Mouse (Mus musculus) hindbrain, embryonic 15.5 days (tissue): Measurements from ENCODE around the gene Uncx. TPM values are rescaled to one million over a fixed set of nuclear protein-coding genes. Genes with fewer than 3 reads are reported as not detected.

Source experiments
- ATAC-seq: fragments of 200-750 bp; cut with Nextera tagmentation; 2 replicates; pipeline ENCODE4 v1.8.0; 2017; ENCODE audit warnings: low read depth, moderate number of reproducible peaks, moderate TSS enrichment; ENCODE audit not compliant: low FRiP score
- H3K27ac ChIP-seq: fragments of 300-500 bp; sonication (generic); replicated peaks from 2 replicates; pipeline ENCODE4 v1.5.1; 2015; ENCODE audit warnings: mild to moderate bottlenecking, inconsistent platforms
- H3K27me3 ChIP-seq: fragments of 300-500 bp; sonication (generic); 2 replicates; pipeline ENCODE4 v1.6.1; 2015; ENCODE audit warnings: control low read depth, inconsistent platforms
- H3K36me3 ChIP-seq: fragments of 300-500 bp; sonication (generic); 2 replicates; pipeline ENCODE4 v1.6.1; 2015; ENCODE audit warnings: control low read depth, inconsistent platforms
- H3K4me1 ChIP-seq: fragments of 300-500 bp; sonication (generic); replicated peaks from 2 replicates; pipeline ENCODE4 v1.6.1; 2015; ENCODE audit warnings: control low read depth, inconsistent platforms
- H3K4me2 ChIP-seq: fragments of 300-500 bp; sonication (generic); 2 replicates; pipeline ENCODE4 v1.6.1; 2015; ENCODE audit warnings: moderate library complexity, mild to moderate bottlenecking, inconsistent platforms
- H3K4me3 ChIP-seq: fragments of 300-500 bp; sonication (generic); 2 replicates; pipeline ENCODE4 v1.5.1; 2015; ENCODE audit warnings: mild to moderate bottlenecking, inconsistent platforms
- H3K9ac ChIP-seq: fragments of 300-500 bp; sonication (generic); 2 replicates; pipeline ENCODE4 v1.6.1; 2015; ENCODE audit warnings: inconsistent platforms
- H3K9me3 ChIP-seq: fragments of 300-500 bp; sonication (generic); 2 replicates; pipeline ENCODE4 v1.6.1; 2016; ENCODE audit warnings: control low read depth, inconsistent platforms
- WGBS: fragments of 180-500 bp; shearing (Covaris S2); methylation state at CpG from one replicate; pipeline ENCODE4 v1.1.7; 2015; 5-methylcytosine and 5-hydroxymethylcytosine counted together
- polyA plus RNA-seq: library from polyadenylated mRNA; unstranded; fragments of >200 nt; fragmentation: Nextera tagmentation; extraction: Ambion mirVana; gene quantifications from 2 replicates; pipeline ENCODE4 v1.2.1, GENCODE M21; 2015

Gene Uncx
- polyA plus RNA-seq, 1 experiment from 2014 or later, result 47.3 TPM

DNA sequence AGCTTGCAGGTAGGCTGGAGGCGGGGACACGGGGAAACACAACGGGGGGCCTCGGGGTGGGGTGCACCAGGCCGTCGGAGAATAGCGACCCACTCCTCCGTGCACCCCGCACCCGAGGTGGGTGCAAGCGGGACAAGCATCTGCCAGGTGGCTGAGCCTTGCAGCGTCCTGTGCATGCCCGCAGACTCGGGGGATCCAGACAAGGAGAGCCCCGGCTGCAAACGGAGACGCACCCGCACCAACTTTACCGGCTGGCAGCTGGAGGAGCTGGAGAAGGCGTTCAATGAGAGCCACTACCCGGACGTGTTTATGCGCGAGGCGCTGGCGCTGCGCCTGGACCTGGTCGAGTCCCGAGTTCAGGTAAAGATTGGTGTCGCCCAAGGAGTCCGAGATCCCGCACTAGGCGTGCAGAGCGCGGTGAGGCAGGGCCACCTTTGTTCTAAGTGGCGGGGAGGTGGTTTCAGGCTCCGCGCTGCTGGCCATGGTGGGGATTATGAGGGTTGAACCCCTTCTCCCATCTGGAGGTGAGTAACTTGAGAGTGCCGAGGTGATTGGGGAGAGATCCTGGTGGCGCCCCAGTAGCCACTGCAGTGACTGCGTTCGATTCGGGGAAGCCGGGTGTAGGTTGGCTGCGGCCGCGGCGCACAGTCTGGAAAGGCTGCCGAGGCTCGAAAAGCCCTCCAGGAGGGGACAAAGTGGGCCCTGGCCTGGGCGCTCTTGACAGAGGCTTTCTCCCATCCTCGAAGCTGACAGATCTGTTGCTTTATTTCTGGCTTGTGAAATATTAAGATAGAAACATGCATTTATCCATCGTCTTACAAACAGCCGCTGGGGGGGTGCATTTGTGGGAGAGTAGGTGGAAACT, 1.2 kb downstream of the Uncx start:
- under 1% methylated on average over 54 of the region's 54 CpGs for WGBS
- peak overlapping the region; percentile 62 for H3K9ac ChIP-seq
- H3K9me3 ChIP-seq, result no peaks in the 10 kb centered on the region
- H3K27ac ChIP-seq, result peak overlapping the region; percentile 87
- H3K36me3 ChIP-seq, result no peaks in the 10 kb centered on the region
- peaks cover 20% of the 10 kb centered on the region for H3K27me3 ChIP-seq
- peak overlapping the region; percentile 54 for H3K4me3 ChIP-seq
- peaks cover 31% of the 10 kb centered on the region for H3K4me1 ChIP-seq
- H3K4me2 ChIP-seq, result peak overlapping the region; percentile 52
- no peak for ATAC-seq

DNA sequence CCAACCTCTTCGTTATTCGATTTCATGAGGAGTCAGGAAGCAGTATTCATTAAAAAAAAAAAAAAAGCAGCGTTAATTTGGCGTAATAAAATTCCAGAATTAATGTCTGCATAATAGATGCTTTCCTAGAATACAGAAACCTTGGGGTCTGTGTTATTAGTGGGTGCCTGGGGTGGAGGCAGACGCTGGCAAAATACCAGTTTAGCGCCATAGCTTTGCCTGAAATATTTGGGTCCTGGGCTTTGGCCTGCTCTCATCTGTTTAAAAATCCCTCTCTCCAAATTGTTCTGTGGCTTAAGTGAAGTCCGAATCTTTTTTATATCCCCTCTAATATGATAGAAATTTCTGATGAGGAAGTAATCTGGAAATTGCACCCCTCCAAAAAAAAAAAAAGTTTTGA, 1.9 kb downstream of the Uncx start:
- 4% methylated on average over 7 of the region's 7 CpGs for WGBS
- Histone ChIP-seq H3K27me3 (peaks cover 20% of the 10 kb centered on the region), H3K9me3 (no peaks in the 10 kb centered on the region), H3K4me2 (peak overlapping the region; percentile 52), H3K4me1 (peaks cover 28% of the 10 kb centered on the region), H3K9ac (peak overlapping the region; percentile 62), H3K4me3 (peak overlapping the region; percentile 54), H3K36me3 (no peaks in the 10 kb centered on the region), H3K27ac (peak overlapping the region; percentile 87; the same call in 1 of the 2 replicates)
- no peak for ATAC-seq

DNA sequence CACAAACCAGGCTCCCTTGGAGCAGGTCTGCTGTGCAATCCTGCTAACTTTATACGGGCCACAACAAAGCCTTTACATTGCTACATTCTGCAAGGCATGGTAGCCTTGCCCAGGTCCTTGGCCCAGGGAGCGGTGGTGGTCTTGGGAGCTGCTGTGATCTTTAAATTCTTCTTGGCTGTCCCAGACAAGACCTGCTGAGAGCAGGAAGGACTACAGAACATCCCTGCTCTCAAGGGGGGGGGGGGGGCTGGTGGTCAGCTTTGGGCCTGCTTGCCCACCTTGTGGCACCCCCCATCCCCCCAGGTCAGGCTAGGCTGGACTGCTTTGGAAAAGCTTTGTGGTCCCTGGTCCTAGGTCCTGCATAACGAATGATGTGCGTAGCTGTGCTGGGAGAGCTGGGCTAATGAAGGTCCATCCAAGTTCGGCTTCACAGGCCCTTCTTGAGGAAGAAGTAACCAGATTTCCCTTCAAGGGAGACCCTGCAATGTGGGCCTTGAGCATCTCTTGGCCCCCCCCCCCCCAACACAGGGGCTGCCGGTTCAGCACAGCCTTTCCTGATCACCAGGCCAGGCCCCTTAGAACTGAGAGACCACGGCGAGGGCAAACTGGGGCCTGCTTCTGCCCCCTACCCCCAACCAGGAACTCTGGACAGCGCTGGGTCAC, 2.5 kb downstream of the Uncx start:
- Histone ChIP-seq H3K4me3 (peak overlapping the region; percentile 54), H3K9ac (peak overlapping the region; percentile 62), H3K4me1 (peaks cover 23% of the 10 kb centered on the region), H3K36me3 (no peaks in the 10 kb centered on the region), H3K9me3 (no peaks in the 10 kb centered on the region), H3K4me2 (peak overlapping the region; percentile 52), H3K27me3 (peaks cover 20% of the 10 kb centered on the region), H3K27ac (peak overlapping the region; percentile 80)
- no peak for ATAC-seq
- WGBS, result 3% methylated on average over 9 of the region's 9 CpGs

DNA sequence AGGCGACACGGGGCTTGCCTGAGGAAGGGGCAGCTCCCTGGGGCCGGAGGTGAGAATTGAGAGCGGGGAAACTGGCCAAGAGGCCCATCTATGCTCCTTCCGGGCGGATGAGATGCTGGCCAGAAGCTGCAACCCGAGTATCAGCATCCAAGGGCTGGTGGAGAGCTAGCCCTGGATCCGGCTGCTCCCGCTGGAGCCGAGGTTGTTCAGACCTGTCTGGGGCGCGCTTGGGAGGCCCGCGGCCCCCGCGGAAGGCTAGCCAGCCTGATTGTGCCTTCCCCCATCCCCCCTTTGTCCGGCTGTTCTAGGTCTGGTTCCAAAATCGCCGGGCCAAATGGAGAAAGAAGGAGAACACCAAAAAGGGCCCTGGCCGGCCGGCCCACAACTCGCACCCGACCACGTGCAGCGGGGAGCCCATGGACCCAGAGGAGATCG, 3.1 kb downstream of the Uncx start:
- 0% methylated on average over 26 of the region's 26 CpGs for WGBS
- Histone ChIP-seq H3K36me3 (no peaks in the 10 kb centered on the region), H3K9ac (peak overlapping the region; percentile 62), H3K4me3 (peak overlapping the region; percentile 54), H3K4me1 (peaks cover 22% of the 10 kb centered on the region), H3K27me3 (peaks cover 20% of the 10 kb centered on the region), H3K9me3 (no peaks in the 10 kb centered on the region), H3K27ac (peak overlapping the region; percentile 80), H3K4me2 (peak overlapping the region; percentile 52)
- no peak for ATAC-seq

DNA sequence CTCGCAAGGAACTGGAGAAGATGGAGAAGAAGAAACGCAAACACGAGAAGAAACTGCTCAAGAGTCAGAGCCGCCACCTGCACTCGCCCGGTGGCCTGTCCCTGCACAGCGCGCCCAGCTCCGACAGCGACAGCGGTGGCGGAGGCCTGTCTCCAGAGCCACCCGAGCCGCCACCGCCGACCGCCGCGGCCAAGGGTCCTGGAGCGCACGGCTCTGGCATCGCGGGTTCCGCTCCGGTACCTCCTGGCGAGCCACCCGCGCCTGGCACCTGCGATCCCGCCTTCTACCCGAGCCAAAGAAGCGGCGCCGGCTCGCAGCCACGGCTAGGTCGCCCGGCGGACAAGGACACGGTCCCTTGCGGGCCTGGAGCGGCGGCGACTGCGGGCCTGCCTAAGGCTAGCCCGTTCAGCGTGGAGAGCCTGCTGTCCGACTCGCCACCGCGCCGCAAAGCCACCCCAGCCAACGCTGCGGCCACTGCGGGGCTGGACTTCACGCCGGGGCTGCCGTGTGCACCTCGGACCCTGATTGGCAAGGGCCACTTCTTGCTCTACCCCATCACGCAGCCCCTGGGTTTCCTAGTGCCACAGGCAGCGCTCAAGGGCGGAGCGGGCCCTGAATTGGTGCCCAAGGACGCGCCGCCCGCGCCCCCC, 3.6 kb downstream of the Uncx start:
- peak overlapping the region; percentile 52 for H3K4me2 ChIP-seq
- no peak for ATAC-seq

DNA sequence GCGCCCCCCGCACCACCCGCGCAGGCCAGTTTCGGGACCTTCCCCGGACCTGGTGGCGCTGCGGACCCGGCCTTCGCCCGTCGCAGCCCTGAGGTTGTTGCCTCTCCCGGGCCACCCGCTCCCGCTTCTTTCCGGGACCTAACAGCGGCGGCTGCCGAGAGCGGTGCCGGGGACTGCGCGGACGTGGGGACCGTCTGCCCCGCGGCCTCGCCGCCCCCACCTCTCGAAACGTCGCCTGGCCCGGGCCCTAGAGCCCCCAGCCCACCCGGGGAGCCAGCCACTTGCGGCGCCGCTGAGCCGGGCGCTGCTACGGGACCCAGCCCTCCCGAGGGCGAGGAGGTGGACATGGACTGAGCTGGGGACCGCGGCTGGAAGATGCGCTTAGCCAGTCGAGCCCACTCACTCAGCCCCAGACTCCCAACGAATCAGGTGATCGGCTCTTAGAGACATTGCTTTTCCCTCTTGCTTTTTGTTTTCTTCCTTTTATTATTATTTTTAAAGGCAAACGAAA, 4.2 kb downstream of the Uncx start:
- WGBS, result under 1% methylated on average over 49 of the region's 49 CpGs
- Histone ChIP-seq H3K27me3 (peaks cover 21% of the 10 kb centered on the region; the same call in 1 of the 2 replicates), H3K4me3 (peak overlapping the region; percentile 54), H3K27ac (peak overlapping the region; percentile 80), H3K9me3 (no peaks in the 10 kb centered on the region), H3K4me2 (peak overlapping the region; percentile 52), H3K36me3 (no peaks in the 10 kb centered on the region), H3K4me1 (peaks cover 23% of the 10 kb centered on the region), H3K9ac (peak overlapping the region; percentile 62)
- no peak for ATAC-seq

More for the DNA sequence above, 3.6 kb downstream of the Uncx start:
- Histone ChIP-seq H3K9me3 (no peaks in the 10 kb centered on the region), H3K4me1 (peaks cover 20% of the 10 kb centered on the region), H3K9ac (peak overlapping the region; percentile 62), H3K27ac (peak overlapping the region; percentile 80), H3K4me3 (peak overlapping the region; percentile 54), H3K27me3 (peaks cover 17% of the 10 kb centered on the region; the same call in 1 of the 2 replicates), H3K36me3 (no peaks in the 10 kb centered on the region)
- under 1% methylated on average over 64 of the region's 68 CpGs for WGBS

DNA sequence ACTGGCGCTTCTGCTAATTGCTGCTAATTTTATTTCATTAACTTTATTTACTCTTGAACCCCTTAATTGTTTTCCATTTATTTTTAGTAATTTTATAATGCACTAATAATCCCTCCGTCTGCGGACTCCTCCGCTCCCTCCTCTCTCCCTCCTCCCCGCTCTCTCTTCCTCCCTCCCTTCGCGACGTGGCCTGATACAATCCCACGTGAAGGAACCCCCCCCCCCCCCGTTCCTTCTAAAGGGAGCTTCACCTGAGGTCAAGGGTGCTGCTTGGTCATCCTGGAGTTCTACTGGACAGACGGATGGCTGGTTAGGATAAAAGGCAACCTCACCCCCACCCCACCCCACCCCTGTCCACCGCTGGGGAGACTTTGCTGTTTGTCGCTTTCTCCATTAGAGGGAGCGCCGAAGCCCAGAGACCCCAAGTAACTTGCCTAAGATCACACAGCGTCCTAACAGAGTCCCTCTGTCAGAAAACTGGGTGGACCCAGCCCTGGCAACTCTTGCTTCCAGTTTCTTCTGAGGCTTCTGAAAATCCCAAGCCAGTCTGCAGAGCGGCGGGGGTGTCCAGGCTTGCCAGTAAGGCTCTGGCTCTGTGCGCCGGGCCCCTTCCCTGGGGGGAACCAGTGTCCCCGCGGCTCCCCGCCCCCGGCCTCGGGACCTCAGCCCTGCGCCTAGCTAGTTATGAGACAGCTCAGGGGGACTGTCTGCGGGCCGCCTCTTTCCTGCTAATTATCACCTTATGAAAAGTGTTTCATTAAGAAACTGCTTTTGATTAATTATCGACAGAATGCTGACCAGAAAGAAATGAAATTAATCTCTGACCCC, 10.4 kb downstream of the Uncx start:
- 0 out of 2 replicates have a peak overlapping the region, but pooled peaks have one; percentile 54 for H3K27ac ChIP-seq
- no peaks in the 10 kb centered on the region for H3K36me3 ChIP-seq
- H3K4me3 ChIP-seq, result no peak overlapping the region
- H3K9ac ChIP-seq, result no peak overlapping the region
- H3K4me2 ChIP-seq, result peak overlapping the region; percentile 52
- peaks cover 41% of the 10 kb centered on the region for H3K27me3 ChIP-seq
- peaks cover 57% of the 10 kb centered on the region for H3K4me1 ChIP-seq
- no peak for ATAC-seq
- no peaks in the 10 kb centered on the region for H3K9me3 ChIP-seq
- WGBS, result 3% methylated on average over 29 of the region's 29 CpGs

DNA sequence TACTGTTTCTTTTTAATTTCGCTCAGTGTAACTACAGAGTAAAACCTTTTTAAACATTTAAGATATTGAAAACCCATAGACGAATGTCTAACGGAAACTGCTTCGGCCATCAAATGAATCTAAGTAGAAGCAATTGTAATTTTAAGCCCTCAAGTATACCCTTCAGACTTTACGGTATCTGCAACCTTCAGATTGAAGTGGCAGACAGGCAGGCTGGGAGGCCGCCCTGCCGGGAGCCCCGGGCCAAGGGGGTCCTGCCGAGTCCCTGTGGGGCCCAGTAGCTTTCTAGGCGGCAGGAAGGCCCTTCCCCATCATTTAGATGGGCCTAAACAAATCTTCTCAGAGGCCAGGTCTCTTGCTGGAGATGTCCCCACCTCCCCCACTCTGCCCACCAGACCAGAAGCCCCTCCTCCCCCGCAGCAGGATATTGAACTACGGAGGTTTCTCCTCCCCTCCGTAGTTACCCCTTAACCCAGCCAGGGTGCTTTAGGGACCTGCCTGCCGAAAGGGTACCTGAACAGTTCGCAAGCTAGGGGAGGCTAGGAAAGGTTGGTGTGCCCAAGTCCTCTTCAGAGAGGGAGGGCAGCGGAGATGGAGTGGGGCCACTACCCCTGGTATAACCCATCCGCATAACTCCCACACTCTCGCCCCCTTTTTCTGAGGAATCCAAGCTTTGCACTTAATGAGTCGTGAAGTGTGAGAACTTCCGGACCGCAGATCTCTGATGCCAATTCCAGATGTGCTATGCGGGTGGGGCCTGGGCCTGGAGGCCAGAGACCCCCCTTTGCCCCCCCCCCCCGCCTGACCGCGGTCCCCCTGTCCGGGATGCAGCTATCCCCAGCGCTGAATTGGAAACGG, 11.4 kb downstream of the Uncx start:
- Histone ChIP-seq H3K9ac (no peak overlapping the region), H3K9me3 (no peaks in the 10 kb centered on the region), H3K4me2 (peak overlapping the region; percentile 3; the same call in 1 of the 2 replicates), H3K27me3 (peaks cover 41% of the 10 kb centered on the region), H3K4me1 (peaks cover 66% of the 10 kb centered on the region), H3K36me3 (no peaks in the 10 kb centered on the region), H3K27ac (0 out of 2 replicates have a peak overlapping the region, but pooled peaks have one; percentile 19), H3K4me3 (no peak overlapping the region)
- 11% methylated on average over 26 of the region's 28 CpGs for WGBS
- no peak for ATAC-seq

DNA sequence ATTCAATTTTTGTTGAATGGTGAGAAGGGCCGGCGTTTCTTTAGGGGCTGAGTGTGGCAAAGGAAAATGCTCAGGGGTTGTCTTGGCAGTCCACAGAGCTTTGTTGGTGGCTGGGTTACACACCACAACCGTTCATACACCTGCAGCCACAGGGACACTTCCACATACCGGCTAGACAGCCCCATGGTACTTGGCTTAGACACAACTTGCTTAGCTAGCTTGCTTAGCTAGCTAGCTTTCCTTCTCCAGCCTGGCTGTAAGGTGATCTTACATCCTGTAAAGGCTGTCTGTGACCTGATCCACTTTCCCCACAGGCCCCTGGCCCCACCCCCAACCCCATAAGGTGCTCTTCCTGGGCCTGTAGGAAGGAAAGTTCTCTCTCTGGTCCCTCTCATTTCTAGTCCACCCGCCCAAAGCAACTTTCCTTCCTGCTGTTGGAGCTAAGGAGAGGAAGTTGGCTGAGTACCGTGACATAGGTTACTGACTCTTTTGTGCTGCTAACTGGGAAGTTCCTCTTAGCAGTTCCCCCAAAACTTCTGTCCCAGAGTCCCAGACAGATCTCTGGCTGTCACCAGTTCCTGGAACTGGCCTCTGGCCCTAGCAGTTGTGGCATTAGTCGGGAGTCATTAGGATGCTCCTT, 12.3 kb downstream of the Uncx start:
- Histone ChIP-seq H3K27me3 (peaks cover 49% of the 10 kb centered on the region), H3K9me3 (no peaks in the 10 kb centered on the region), H3K4me2 (no peak overlapping the region), H3K27ac (no peak overlapping the region), H3K4me1 (peaks cover 72% of the 10 kb centered on the region), H3K36me3 (no peaks in the 10 kb centered on the region), H3K9ac (no peak overlapping the region), H3K4me3 (no peak overlapping the region)
- 9% methylated on average over 7 of the region's 7 CpGs for WGBS
- ATAC-seq, result no peak

DNA sequence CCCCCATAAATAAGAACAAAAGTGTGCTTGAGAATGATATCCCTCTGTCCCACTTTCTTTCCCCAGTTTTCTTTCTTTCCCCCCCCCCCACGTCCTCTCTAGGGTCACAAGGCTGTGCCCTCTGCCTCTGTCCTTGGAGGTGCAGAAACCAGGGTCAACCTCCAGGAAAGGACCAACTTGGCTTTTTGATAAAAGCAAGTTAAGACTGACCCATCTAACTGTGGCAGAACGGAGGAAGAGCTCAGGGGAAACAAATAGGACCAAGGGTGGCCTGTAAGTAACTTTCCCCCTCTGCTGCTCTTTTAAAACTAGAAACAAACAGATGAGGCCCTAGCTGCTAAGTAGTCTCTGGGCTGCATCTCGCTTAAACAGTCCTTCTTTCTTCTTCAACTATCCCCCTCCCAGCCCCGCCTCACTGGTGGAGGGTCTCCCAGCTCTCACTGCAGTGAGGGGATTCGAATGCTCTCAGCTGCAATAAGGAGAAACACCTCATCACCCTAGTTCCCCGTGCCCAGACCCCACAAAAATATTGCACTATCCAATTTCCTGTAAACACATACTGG, 12.9 kb downstream of the Uncx start:
- no peak for ATAC-seq
- no peak overlapping the region for H3K4me2 ChIP-seq
- H3K36me3 ChIP-seq, result no peaks in the 10 kb centered on the region
- H3K9me3 ChIP-seq, result no peaks in the 10 kb centered on the region
- 6% methylated on average over 6 of the region's 6 CpGs for WGBS
- peaks cover 55% of the 10 kb centered on the region for H3K27me3 ChIP-seq
- no peak overlapping the region for H3K9ac ChIP-seq
- no peak overlapping the region for H3K4me3 ChIP-seq
- no peak overlapping the region for H3K27ac ChIP-seq
- peaks cover 69% of the 10 kb centered on the region for H3K4me1 ChIP-seq
